Mouse (Mus musculus): ENCODE data around the gene Sun2.

Gene Sun2

DNA sequence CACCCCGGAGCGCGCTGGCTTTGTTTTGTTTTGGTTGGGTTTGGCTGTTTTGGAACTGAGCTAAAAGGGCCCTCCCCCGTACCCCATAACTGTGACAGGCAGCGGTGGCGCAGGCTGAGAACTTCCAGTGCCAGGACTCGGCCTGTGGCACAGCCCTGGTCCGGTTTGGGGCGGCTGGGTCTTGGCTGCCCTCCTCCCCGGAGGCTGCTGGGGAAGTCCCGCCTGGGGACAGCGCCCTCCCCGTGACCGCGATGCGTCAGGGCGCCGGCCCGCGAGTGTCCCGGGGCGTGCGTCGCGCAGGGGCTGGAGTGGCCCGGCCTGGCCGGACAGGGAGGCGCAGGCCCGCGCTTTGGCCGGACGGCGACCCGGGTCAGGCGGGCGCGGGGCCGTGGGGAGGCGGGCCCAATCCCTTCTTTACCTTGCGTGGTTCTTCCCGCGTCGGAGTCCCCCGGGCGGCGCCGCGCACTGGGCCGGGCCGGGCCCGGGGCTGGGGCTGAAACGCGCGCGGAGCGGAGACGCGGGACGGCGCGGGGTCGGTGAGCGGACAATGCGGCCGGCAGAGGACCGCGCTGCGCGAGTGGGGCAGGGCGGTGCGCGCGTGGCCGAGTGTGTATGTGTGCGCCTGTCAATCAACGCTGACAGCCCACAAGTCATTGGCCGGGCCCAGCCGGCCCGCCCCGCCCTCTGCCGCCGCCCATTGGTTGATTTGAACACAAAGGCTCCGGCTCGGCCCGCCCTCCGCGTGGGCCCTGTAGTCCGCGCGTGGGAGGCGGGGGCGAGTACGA, at the start of gene Sun2:
Gene Sun2, minus strand, starts transcription at position 616 of the 785 bp plus-strand sequence.
- DNase-seq (ENCODE audit: low spot score in 2 of 2) = peak; percentile 86 to 93

DNA sequence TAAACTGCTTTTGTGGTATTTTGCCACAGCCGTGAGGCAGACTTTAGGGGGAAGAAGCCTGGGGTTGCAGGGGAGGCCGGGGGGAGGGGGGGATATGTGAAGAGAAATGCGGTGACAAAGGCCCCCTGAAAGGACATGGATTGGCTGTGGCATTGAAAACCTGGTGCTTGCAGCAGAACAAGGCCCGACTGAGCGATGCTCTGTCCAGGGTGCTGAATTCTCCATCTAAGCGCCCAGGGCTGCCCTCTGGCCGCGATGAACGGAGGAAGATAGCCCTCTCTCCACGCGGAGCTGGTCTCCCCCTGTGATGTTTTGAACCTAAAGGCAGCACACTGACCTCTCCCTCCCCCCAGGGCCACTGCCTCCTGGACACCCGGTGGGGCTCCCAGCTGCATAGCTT, 49.2 kb upstream of the Sun2 start:
- peak in 1 of 2 experiments; percentile 38 for DNase-seq (ENCODE audit: low spot score in 2 of 2)

DNA sequence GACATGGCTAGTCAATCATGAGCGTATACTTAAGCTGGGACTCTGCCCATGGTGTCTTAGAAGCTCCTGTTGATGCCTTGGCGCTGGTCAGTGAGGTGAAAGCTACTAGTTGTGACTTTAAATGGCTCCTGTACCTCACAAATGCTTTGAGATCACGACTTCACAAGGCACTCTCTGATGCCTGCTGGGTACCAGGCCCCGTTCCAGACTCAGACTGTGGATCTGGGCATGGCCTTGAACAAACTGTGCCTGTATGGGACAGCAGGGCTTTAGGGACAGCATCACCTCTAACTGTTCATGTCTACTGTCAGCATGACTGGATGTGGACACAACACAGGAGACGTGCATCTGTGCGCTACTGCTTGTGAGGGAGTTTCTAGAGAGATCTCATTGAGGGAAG, 48.6 kb upstream of the Sun2 start:
- DNase-seq (ENCODE audit: low spot score in 2 of 2) = no peak

DNA sequence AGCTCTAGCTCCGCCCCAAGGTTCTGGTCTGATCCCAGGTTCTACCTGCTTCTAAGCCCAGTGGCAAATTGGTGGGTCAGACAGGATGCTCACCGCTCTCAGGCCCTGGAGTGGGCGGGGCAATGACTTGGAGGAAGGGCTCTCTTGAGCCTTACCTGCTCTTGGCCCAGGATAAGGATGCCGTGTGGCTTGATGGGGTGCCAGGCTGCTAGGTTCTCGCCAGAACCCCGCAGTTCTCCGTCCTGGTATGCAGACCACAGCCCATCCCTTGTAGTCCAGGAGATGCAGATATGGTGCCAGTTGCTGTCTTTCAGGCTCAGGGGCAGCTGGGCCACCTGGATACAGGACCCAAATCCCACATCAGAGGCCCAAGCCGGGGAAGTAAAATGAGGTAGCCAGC, 47.8 kb upstream of the Sun2 start:
- DNase-seq (ENCODE audit: low spot score in 2 of 2) = no peak

DNA sequence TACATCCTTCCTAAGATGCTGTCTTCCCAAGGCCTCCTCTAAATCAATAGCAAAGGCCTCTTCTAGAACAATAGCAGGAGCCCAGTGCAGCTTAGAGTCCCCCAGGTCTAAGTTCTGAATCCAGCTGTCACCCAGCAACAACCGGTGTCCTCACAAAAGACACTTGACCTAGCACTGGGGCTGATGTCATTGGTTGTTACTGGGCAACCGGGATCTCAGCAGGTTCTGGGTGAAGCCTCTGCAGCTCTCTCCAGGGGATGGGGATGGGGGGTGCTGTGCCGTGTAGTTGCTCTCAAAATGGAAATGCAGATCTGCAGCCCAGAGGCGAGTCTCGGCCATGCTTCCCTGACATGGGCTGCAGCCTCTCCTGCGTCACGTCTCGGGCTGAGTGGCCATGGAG, 45.5 kb upstream of the Sun2 start:
- DNase-seq (ENCODE audit: low spot score in 2 of 2) = no peak

DNA sequence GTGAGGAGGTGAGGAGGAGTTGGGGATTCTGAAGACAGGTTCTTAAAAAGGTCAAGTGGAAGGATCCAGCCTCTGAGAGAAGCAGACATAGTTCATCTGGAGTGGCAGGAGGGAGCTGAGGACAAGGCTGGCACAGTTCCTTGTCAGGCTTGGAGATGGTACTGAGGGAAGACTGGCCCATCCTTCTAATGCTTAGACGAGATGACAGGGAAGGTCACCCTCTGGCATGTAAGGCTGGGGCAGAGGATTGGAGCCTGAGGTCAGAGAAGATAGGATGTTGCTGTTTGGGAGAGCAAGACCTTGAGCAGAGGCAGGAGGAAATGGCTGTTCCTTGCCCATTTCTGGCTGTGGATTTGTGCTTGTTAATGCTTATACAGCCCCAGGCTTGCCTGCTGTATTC, 42.7 kb upstream of the Sun2 start:
- DNase-seq (ENCODE audit: low spot score in 2 of 2) = no peak

DNA sequence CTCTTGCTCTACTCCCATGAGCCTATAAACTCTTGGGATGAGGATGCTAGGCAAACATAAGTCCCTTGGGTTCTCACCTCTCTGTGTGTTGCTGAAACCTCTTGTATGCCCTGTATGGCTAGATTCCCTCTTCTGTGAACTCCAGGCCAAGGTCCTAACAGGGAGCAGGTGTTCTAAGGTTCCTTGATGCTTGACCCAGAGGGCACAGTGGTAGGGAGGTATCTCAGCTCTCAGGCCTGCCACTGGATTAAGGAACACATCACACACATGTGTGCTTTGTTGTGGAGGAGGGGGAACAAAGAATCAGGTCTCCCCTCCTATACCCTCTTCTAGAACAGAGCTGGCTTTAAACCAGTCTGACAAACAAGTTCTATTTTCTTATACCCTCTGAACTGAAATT, 35.4 kb upstream of the Sun2 start, which contains the start of gene Dnal4:
Gene Dnal4, minus strand, starts transcription at position 101 of the 400 bp plus-strand sequence.
- no peak for DNase-seq (ENCODE audit: low spot score in 2 of 2)

DNA sequence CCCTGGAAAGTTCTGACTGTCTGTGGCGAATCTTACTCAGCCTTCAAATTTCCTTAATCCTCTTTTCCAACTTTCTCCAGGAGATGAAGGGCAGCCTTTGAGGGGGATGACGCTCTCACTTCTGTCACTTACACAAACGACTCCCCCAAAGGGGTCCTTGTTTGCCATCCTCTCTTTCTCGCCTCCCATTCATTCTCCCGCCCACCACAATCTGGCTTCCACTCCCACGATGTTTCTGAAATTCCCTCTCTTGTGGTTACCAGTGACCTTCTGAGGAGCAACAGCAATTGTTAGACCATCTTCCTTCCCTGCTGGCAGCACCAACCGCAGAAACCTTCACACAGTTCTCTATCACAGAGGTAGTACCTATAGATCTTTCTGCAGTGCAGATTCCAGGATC, 33.3 kb upstream of the Sun2 start:
- no peak for DNase-seq (ENCODE audit: low spot score in 2 of 2)

DNA sequence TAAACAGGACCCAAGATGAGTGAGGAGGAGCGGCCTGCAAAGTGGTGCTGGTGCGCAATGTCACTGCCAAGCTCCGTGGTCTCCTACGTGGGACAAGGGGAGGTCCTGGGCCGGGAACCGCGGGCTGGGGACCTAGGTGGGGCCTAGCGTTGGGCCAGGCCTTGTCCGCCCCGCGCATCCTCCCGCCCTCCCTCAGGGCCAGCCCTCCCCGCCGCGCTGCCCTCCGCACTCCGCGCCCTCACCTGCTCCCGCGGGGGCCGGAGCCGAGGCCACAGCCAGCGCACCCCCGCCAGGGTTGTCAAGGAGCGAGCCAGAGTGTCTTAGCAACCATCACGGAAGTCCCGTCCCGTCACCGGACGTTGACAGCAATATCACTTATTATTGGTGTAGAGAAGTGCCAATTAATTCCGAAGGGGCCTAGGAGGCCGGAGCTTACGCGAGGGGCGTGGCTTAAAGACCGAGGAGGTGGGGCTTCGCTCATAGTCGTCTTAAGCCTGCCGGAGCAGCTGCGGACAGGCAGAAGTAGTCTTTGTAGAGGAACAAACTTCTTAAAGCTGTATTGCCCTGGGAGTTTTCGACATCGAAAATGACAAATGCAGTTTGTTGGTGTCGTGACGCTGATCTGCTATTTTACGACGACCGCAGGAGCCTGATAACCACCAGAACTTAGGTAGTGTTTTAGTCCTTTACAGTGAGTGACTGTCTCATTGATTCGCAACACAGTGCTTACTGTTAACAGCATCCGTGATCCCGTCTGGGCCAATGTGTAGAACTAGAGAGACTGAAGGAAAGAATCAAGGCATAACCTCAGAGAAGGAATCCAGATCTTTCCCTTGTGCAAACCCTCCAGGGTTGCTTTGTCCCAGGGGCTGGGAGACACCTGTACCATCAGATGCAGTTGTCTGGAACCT, 32.0 kb upstream of the Sun2 start:
- peak; percentile 94 to 97 for DNase-seq (ENCODE audit: low spot score in 2 of 2)

DNA sequence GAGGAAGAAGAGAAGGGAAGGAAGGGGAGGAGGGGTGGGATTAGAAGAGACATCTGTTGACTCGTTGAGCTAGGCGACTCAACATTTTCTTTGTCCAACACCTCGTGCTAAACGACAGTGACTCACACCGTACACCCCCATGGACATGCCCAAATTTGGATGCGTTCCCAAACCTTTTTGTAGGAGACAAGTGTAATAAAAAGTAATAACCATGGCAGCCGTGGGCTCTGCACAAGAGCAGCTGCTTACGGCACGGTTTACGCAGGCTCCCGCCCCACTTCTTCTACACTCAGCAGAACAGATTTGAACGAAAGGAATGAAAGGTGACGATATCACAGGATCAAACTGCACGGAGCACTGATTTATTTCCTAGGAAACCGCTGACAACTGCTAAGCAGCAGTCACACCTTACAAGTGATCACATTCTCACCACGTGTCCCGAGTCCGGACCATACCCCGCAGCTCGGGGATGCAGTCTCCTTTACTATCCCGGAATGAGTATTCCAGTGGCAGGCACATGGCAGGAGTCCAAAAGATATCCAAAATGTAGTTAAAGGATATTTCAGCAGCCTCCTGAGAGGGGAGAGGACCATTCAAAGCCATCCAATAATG, 28.4 kb upstream of the Sun2 start:
- DNase-seq (ENCODE audit: low spot score in 2 of 2) = no peak

DNA sequence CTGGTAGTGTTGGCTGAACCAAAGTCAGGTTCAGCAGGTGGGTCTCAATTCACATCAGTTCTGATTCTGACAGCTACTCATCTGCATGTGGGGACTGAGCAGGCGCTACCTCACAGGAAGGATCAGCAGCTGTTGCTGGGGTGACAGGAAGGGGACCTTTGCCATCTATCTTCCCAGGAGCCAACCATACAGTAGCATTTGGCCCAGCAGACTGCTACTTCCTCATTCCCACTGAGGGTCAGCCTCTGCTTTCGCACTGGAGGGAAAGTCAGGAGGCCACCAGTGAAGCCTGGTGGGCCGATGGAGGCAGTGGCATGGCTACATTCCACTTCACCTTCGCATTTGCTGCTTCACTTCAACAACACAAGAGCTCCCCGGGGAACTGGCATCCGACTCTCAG, 26.0 kb upstream of the Sun2 start:
- DNase-seq (ENCODE audit: low spot score in 2 of 2) = no peak

DNA sequence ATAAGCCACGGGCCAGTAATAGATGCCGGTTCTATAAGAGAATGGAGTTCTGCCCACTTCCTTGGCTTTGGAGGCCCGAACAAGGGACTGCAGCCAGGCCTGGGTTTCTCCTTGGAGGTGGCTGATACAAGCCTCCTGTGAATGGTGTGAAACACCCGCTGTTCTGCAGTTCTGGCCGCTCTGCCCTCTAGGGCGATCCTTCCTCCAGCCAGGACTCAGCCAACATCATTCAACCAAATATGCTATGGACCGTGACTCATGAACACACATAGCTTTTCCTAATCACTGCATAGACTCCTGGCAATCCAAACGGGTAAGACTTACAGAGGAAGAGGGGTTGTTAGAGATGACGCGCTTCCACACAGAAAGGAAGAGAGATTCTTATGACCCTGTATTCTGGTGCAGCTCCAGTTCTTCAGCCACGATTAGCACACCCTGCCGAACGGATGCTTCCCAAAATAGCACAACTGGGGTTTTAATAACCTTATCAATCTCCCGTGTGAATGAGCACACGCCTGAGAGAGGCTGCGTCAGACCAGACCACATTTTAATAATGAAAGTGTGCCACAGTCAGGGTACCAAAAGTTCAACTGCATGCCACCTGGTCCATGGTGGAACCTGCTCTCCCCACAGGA, 25.1 kb upstream of the Sun2 start:
- DNase-seq (ENCODE audit: low spot score in 2 of 2) = no peak

DNA sequence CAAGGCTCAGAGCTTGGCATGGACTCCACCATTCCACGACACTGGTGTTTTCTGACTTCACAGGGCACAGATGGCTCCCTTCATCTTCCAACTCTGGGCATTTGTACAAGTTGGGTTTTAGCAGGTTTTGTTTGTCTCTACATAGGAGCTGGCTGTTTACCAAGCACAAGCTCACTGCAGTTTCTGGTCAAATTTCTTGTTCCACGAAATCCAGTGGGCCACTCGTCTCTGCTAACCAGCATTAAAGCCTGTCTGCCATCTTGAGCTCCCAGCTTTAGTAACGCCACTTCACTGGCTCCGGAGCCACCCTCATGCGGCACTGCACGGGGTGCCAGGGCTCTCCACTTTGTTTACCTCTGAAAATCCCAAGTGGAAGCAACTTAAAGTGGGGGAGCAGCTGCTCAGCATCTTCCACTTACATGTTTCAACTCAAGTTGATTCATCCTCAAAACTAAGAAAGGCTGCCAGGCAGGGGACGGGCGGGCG, 24.3 kb upstream of the Sun2 start:
- DNase-seq (ENCODE audit: low spot score in 2 of 2) = no peak

DNA sequence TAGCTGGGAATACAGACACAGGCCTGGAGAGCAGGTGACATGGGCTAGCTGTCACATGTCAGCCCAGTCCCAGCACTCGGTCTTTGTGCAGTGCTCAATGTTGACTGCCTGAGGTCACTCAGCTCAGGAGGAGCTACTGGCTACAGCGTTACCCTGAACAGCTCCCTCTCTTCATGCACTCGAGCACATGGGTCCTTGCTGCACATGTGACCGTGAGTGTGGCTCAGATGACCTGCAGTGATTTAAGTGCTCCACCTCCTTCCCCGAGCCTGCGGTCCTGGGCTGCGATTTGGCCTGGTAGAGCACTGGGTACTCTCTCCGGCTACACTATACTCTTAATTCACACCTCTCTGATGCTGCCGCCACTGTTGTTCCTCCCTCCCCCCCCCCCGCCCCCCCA, 23.8 kb upstream of the Sun2 start:
- DNase-seq (ENCODE audit: low spot score in 2 of 2) = no peak

DNA sequence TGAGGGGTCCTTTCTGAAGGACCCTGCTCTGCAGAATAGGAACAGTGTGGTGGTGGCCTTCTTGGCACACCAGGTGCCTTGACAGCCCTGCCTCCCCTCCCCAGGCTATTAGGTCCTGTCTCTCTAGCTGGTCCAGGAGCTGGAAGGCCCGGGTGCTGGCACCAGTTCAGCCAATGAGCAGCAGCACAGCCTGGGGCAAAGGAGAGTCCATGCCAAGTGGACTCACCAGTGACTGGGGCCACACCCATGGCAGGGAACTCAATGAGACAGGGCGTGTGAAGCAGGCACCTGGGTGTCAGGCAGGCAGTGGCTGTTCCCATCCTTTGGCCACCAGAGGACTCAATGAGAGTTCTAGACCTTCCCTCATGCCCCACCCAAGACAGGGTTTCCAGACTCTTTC, 23.0 kb upstream of the Sun2 start:
- no peak for DNase-seq (ENCODE audit: low spot score in 2 of 2)

DNA sequence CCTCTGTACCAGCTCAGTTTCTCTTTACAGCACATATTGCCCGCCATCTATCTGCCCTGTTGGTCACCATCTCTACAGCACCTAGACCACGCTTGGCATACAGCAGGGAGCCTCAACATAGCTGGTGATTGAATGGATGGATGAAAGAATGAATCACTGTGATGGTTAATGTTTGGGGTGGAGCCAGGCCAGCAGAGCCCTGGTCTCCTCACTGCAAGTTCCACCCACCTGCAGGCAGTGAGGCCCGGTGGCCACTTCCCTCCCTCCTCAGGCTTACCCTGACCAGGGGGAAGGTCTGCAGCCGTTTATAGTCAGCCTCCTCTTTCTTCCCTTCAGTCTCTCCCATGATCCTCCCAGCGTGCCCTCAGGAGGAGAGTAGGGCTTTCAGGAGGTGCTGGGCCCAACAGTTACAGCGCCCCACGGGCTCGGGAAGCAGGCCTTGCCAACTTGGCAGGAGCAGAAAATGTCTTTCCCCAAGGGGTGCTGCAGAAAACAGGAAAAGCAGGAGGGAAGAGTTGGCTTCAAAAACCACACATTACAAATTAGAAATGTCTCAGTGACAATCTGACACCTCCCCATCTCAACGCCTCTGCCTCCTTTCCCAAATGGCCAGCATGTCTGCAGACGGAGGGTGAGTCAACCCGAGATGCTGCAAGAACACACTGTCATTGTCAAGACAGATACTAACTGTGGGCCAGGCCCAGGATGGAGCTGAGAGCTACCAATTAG, 22.4 kb upstream of the Sun2 start:
- no peak for DNase-seq (ENCODE audit: low spot score in 2 of 2)

DNA sequence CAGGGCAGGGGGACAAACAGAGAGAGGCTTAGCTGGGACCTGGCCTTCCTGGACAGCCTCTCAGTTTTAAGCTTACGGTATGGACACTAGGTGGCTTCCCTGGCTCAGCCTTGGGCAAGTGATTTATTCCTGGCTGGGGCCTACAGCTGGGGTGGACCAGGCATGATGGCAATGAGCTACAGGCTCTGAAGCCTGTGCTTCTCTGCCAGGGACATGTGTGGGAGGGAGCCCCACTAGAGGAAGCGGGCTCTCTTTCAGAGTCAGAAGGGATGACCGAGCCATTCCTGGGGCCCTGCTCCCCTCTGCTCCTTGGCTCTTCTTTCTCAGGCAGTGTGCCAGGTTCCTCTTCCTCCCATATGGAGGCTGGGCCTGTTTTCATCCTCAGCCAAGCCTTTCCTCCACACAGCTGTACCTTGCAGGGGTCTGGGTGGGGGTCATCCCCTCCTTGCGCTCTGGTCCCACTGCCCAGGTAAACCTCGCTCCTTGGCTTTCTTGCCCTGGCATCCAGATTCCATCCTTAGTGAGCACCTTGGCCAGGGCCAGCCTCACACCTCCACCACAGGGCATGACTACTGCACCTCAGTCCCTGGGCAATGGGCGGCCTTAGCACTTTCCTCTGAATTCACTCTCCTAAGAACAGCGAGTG, 21.4 kb upstream of the Sun2 start:
- DNase-seq (ENCODE audit: low spot score in 2 of 2) = no peak

DNA sequence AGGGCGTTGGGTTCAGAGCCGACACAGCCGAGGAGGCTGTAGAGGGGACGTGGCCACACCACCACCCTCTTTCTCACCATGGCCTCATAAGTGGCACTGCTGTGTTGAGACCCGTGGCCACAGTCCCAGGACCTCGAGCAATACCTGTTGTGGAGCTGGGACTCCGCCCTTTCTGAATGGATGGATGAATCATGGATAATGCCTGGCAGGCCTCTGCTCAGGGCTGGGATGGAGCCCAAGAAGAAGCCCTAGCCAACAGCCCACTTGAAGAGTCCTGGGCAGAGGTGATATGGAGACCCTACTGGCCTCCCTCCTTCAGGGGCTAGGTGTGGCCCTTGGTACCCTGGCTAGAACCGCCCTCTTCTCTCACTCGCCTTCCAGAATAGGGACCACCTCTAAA, 20.7 kb upstream of the Sun2 start:
- no peak for DNase-seq (ENCODE audit: low spot score in 2 of 2)

DNA sequence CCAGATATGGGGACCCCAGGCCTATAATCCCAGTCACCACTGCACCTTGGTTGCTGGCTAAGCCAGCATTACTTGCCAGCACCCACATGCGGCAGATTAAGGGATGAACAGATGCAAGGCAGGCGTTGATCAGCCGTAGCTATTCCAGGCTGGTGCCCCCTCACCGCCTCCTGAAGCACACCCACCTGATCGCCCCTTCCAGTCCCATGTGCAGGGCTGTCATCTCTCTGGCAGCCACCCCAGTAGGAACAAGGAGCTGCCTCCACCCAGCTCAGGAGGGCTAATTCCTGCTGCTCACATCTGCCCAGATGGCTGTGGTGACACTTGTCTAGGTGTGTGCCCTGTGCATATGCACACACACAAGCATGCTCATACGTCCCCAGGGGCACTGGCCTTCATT, 18.6 kb upstream of the Sun2 start:
- DNase-seq (ENCODE audit: low spot score in 2 of 2) = no peak

DNA sequence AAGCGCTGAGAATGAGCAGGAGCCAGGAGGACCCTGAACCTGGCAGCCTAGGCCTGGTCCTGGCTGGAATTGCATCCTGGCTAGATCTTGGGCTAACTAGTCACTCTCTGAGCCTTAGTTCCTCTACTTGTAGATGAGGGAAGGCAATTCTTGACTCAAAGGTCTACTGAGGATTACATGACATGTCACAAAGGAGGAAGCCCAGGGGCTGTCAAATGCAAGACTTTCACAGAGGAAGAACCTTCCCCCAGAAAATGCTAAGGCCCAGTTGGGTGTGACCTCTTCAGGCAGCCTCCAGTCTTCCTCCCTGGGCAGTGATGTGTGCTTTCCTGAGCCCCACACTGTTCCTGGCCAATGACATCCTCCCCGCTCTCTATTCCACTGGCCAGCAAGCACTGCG, 14.8 kb upstream of the Sun2 start:
- no peak for DNase-seq (ENCODE audit: low spot score in 2 of 2)
